Mouse (Mus musculus) limb, embryonic 13.5 days (tissue): ENCODE measurements around the gene Anapc2. TPM values are rescaled to one million over a fixed set of nuclear protein-coding genes. Genes with fewer than 3 reads are reported as not detected.

Experiments
- ATAC-seq: fragments of 200-750 bp; cut with Nextera tagmentation; 2 replicates; pipeline ENCODE4 v1.8.0; 2017; ENCODE audit warnings: low read depth, moderate number of reproducible peaks, moderate TSS enrichment; ENCODE audit not compliant: low FRiP score
- H3K27ac ChIP-seq: fragments of 300-500 bp; sonication (generic); 2 replicates; pipeline ENCODE4 v1.5.1; 2015; ENCODE audit warnings: inconsistent platforms, mild to moderate bottlenecking, moderate library complexity
- H3K27me3 ChIP-seq: fragments of 300-500 bp; sonication (generic); 2 replicates; pipeline ENCODE4 v1.6.1; 2015; ENCODE audit warnings: mild to moderate bottlenecking, inconsistent platforms
- H3K36me3 ChIP-seq: fragments of 300-500 bp; sonication (generic); 2 replicates; pipeline ENCODE4 v1.6.1; 2015; ENCODE audit warnings: inconsistent platforms, mild to moderate bottlenecking, moderate library complexity
- H3K4me1 ChIP-seq: fragments of 300-500 bp; sonication (generic); 2 replicates; pipeline ENCODE4 v1.6.1; 2015; ENCODE audit warnings: inconsistent platforms
- H3K4me2 ChIP-seq: fragments of 300-500 bp; sonication (generic); replicated peaks from 2 replicates; pipeline ENCODE4 v1.6.1; 2015; ENCODE audit warnings: inconsistent platforms, mild to moderate bottlenecking, moderate library complexity
- H3K4me3 ChIP-seq: fragments of 300-500 bp; sonication (generic); 2 replicates; pipeline ENCODE4 v1.5.1; 2015; ENCODE audit warnings: moderate library complexity, mild to moderate bottlenecking, inconsistent platforms
- H3K9ac ChIP-seq: fragments of 300-500 bp; sonication (generic); 2 replicates; pipeline ENCODE4 v1.6.1; 2015; ENCODE audit warnings: mild to moderate bottlenecking, inconsistent platforms
- H3K9me3 ChIP-seq: fragments of 300-500 bp; sonication (generic); 2 replicates; pipeline ENCODE4 v1.6.1; 2016; ENCODE audit warnings: inconsistent platforms
- WGBS: fragments of 180-500 bp; shearing (Covaris S2); methylation state at CpG from one replicate; pipeline ENCODE4 v1.1.7; 2015; 5-methylcytosine and 5-hydroxymethylcytosine counted together
- polyA plus RNA-seq: library from polyadenylated mRNA; unstranded; fragments of >200 nt; fragmentation: Nextera tagmentation; extraction: Ambion mirVana; gene quantifications from 2 replicates; pipeline ENCODE4 v1.2.1, GENCODE M21; 2015

The Anapc2 gene
- polyA plus RNA-seq, 1 experiment from 2014 or later: 154 TPM

- H3K36me3 ChIP-seq: peaks cover 50% of the 10 kb centered on the region
- no peak overlapping the region for H3K4me3 ChIP-seq
- H3K9me3 ChIP-seq: no peaks in the 10 kb centered on the region
- H3K27ac ChIP-seq: no peak overlapping the region
- no peak for ATAC-seq
- no peak overlapping the region for H3K9ac ChIP-seq
- peaks cover 55% of the 10 kb centered on the region for H3K27me3 ChIP-seq
- 72% methylated on average over 1 of the region's 1 CpGs for WGBS
- no peak overlapping the region for H3K4me2 ChIP-seq
- peaks cover 16% of the 10 kb centered on the region; the same call in 1 of the 2 replicates for H3K4me1 ChIP-seq
These were observed 14.0 kb downstream of the Anapc2 start for GRCm38 (mm10) chr2:25286314-25286713.

DNA sequence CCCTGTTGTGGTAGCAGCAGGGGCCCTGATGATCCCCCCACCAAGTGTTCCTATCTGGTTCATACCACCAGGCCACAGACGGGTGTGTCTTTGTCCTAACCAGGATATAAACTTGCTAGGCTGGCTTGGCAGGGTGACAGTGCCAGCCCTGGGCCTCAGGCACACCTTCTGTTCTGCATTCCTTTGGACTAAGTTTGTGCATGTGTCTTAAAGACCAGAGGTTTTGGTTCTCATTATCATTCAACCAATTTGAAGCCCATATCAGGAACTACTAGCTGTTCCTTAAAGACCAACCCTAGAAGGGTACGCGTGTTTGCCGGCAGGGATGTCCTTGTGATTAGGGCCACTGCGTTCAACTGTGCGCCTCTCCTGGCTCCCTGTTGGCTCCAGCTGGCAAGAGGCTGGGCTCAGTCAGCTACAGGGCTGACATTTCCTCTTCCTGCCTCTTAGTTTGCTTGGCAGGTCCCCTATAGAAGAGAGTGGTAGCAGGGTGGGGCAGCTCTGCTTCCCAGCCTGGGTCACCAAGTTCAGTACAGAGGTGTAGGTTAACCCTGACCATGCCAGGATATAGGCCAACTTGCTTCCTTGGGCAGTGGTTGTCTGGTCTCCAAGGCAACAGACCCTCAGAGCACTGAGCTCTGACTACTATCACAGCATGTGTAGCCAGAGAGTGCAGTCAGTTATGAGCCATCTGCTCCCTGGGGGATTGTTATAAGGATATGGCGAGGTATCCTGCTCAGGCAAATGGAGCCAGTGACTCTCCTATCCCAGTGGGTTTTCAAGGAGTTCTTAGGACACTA, 14.8 kb downstream of the Anapc2 start:
- peaks cover 62% of the 10 kb centered on the region for H3K27me3 ChIP-seq
- H3K27ac ChIP-seq: no peak overlapping the region
- WGBS: 51% methylated on average over 7 of the region's 7 CpGs
- H3K4me2 ChIP-seq: no peak overlapping the region
- H3K36me3 ChIP-seq: peaks cover 45% of the 10 kb centered on the region
- H3K4me3 ChIP-seq: no peak overlapping the region
- H3K9ac ChIP-seq: no peak overlapping the region
- peaks cover 18% of the 10 kb centered on the region for H3K4me1 ChIP-seq
- H3K9me3 ChIP-seq: no peaks in the 10 kb centered on the region
- ATAC-seq: no peak

DNA sequence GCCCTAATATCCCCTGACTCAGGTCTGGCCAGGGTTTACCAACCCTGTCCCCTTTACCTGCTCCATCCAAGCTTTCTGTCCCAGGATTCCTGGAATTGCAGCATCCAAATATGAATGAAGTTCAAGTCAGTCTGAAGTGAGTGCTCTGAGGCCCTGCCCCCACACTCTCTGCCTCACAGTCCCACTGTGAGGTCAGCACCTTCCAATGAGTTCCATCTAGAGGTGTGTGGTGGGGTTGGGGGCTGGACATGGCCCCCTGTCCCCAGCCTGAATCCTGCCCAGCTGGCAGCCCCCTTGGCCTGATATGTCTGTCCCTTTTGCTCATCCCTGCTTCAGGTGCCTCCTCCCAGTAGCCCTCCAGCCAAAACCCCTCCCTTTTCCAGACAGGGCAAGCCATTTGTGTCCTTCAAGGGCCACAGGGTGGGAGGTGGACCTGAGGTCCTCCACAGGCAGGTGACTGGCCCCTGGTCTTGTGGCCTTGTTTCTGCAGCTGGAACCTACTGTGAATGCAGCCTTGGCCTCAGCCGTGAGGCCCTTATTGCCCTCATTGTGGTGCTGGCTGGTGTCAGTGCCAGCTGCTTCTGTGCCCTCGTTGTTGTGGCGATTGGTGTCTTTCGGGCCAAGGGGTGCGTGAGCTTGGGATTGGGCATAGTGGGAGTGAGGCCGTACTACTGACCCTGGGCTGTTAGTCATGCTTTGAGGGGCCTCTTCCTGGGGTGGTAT, 15.8 kb downstream of the Anapc2 start, which contains the start of gene Tmem210:
Tmem210 (plus strand) TSS at position 219 of the 723 bp plus-strand sequence.
- Histone ChIP-seq H3K4me3 (no peak within 1 kb of the TSS), H3K9me3 (no peaks in the 10 kb centered on the region), H3K27me3 (peaks cover 73% of the 10 kb centered on the region), H3K36me3 (peaks cover 35% of the 10 kb centered on the region), H3K27ac (no peak within 1 kb of the TSS), H3K9ac (no peak within 1 kb of the TSS), H3K4me1 (peaks cover 24% of the 10 kb centered on the region), H3K4me2 (no peak within 1 kb of the TSS)
- WGBS: 88% methylated on average over 6 of the region's 6 CpGs
- no peak for ATAC-seq

DNA sequence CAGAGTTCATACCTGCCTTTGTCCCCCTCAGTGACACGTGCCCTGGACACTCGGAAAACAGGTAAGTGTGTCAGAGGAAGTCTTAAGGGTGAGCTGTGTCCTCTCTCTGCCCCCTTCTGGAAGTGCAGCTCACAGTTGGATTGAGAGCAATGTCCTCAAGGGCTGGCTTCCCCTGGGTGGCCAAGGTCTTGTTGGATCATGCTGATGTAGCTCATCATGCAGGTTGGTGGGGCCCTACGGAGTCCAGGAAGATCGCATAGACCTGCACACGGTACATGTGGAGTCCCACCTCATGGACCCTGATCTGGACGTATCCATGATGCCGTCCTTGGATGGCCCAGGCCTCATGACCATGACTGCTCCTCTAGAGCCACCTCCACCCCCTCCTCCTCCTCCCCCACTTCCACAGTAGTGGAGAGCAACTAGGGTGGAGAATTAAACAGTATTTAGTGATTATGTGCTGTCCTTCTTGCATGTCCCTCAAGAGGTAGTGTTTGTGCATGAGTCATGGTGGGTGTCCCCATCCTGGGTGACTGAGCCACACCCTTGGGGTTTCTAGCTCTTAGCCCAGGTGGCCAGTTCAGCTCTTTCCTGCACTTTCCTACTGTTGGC, 16.6 kb downstream of the Anapc2 start:
- ATAC-seq: no peak
- H3K36me3 ChIP-seq: peaks cover 27% of the 10 kb centered on the region
- no peaks in the 10 kb centered on the region for H3K9me3 ChIP-seq
- H3K27ac ChIP-seq: no peak overlapping the region
- no peak overlapping the region for H3K9ac ChIP-seq
- H3K27me3 ChIP-seq: peaks cover 80% of the 10 kb centered on the region
- no peak overlapping the region for H3K4me3 ChIP-seq
- no peak overlapping the region for H3K4me2 ChIP-seq
- peaks cover 24% of the 10 kb centered on the region for H3K4me1 ChIP-seq
- WGBS: 84% methylated on average over 7 of the region's 7 CpGs

DNA sequence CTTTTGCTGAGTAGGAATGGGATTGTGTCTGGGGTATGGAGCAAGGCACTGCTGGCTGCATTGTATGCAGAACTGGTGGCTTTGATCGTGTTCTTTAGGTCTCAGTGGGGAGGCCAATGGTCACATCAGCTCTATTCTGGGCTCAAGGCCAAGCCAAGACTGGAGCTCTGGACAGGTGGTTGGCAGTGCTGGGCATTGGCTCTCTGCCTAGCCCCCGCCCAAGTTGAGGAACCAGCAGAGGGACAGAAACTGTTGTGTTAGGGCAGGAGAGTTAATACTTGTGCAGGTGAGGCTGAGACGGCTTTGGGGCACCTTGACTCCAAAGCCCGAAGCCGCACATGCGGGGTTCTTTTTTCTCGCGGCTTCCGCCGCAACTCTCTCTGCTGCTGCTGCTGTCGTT, 17.4 kb downstream of the Anapc2 start, which contains the start of gene Lrrc26:
Lrrc26 (plus strand) TSS at position 265 of the 400 bp plus-strand sequence.
- H3K4me3 ChIP-seq: peak within 1 kb of the TSS; percentile 24
- H3K36me3 ChIP-seq: peaks cover 19% of the 10 kb centered on the region
- peak within 1 kb of the TSS; percentile 47 for H3K4me2 ChIP-seq
- H3K4me1 ChIP-seq: peaks cover 24% of the 10 kb centered on the region
- H3K9me3 ChIP-seq: no peaks in the 10 kb centered on the region
- 11% methylated on average over 11 of the region's 11 CpGs for WGBS
- no peak within 1 kb of the TSS for H3K9ac ChIP-seq
- no peak within 1 kb of the TSS for H3K27ac ChIP-seq
- no peak for ATAC-seq
- peaks cover 88% of the 10 kb centered on the region for H3K27me3 ChIP-seq

- Histone ChIP-seq H3K27ac (no peak overlapping the region), H3K9ac (no peak overlapping the region), H3K4me1 (peaks cover 24% of the 10 kb centered on the region), H3K4me3 (peak overlapping the region; percentile 24), H3K4me2 (peak overlapping the region; percentile 47), H3K36me3 (peaks cover 13% of the 10 kb centered on the region), H3K9me3 (no peaks in the 10 kb centered on the region), H3K27me3 (peaks cover 95% of the 10 kb centered on the region)
- ATAC-seq: no peak
- WGBS: 2% methylated on average over 54 of the region's 54 CpGs
These were observed 18.0 kb downstream of the Anapc2 start for GRCm38 (mm10) chr2:25290101-25290815.

GRCm38 (mm10) chr2:25290816-25291130, 18.5 kb downstream of the Anapc2 start:
- no peak for ATAC-seq
- Histone ChIP-seq H3K4me1 (peaks cover 24% of the 10 kb centered on the region), H3K36me3 (peaks cover 8% of the 10 kb centered on the region), H3K27ac (no peak overlapping the region), H3K27me3 (peaks cover 100% of the 10 kb centered on the region), H3K9ac (no peak overlapping the region), H3K4me2 (peak overlapping the region; percentile 47), H3K4me3 (peak overlapping the region; percentile 24), H3K9me3 (no peaks in the 10 kb centered on the region)
- WGBS: 1% methylated on average over 18 of the region's 18 CpGs

- Histone ChIP-seq H3K4me1 (peaks cover 24% of the 10 kb centered on the region), H3K4me2 (peak overlapping the region; percentile 59), H3K27me3 (peaks cover 100% of the 10 kb centered on the region), H3K4me3 (peak overlapping the region; percentile 33), H3K36me3 (peaks cover 1% of the 10 kb centered on the region), H3K27ac (no peak overlapping the region), H3K9ac (no peak overlapping the region), H3K9me3 (no peaks in the 10 kb centered on the region)
- 7% methylated on average over 32 of the region's 32 CpGs for WGBS
- ATAC-seq: no peak
These were observed 19.1 kb downstream of the Anapc2 start for GRCm38 (mm10) chr2:25291184-25292053.

DNA sequence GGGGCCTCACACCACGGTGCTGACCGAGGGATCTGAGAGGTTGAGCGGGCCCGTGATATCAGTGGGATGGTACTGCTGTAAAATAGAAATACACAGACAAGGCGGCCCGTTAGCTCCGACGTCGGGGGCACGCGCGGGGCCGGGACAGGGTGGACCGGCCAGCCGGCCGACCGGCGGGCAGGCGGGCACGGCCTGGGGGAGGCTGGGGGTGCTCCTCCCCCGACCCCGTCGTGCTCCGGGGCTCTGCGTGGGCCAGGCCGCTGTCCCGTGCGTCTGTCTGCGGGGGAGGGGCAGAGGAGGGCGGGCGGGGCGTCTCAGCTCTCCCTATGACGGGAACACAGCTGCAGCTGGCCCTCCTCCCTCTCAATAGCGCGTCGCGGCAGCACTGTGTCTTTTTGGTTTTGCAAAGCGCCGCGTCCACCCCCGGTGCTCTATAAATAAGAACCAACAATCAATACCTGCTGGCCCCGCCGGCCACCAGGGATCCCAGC, 19.8 kb downstream of the Anapc2 start:
- Histone ChIP-seq H3K36me3 (no peaks in the 10 kb centered on the region), H3K27ac (no peak overlapping the region), H3K4me1 (peaks cover 24% of the 10 kb centered on the region), H3K9ac (peak overlapping the region; percentile 48; the same call in 1 of the 2 replicates), H3K4me2 (peak overlapping the region; percentile 59), H3K4me3 (peak overlapping the region; percentile 33), H3K27me3 (peaks cover 100% of the 10 kb centered on the region), H3K9me3 (no peaks in the 10 kb centered on the region)
- 9% methylated on average over 37 of the region's 43 CpGs for WGBS
- peak; percentile 42; the same call in 1 of the 2 replicates for ATAC-seq

DNA sequence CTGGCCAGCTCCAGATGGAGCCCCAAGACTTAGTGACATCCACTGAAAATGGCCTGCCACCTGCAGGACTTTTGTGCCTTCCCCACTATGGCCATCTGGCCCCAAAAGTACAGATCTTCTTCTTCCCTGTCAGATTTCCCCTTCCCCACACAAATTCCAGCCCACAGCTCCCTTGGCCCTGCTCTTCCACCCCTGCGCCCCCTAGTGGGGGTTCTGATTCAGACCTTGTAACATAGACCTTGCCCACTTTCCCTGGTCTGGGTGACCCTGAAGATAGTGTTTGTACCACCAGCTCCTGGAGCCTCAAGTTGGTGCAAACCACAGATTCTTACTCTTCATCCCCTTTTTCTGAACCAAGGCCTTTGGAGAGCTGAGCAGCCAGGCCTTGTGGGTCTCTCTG, 20.6 kb downstream of the Anapc2 start:
- H3K27ac ChIP-seq: no peak overlapping the region
- 0 out of 2 replicates have a peak overlapping the region, but pooled peaks have one; percentile 13 for H3K9ac ChIP-seq
- H3K36me3 ChIP-seq: no peaks in the 10 kb centered on the region
- H3K4me1 ChIP-seq: peaks cover 24% of the 10 kb centered on the region
- H3K9me3 ChIP-seq: no peaks in the 10 kb centered on the region
- no peak overlapping the region; the same call in 1 of the 2 replicates for H3K4me3 ChIP-seq
- no peak for ATAC-seq
- WGBS: 0% methylated on average over 1 of the region's 1 CpGs
- H3K4me2 ChIP-seq: peak overlapping the region; percentile 59
- peaks cover 99% of the 10 kb centered on the region for H3K27me3 ChIP-seq

- H3K27me3 ChIP-seq: peaks cover 95% of the 10 kb centered on the region
- WGBS: 72% methylated on average over 9 of the region's 9 CpGs
- no peak overlapping the region for H3K9ac ChIP-seq
- no peak for ATAC-seq
- H3K4me1 ChIP-seq: peaks cover 24% of the 10 kb centered on the region
- H3K4me3 ChIP-seq: no peak overlapping the region
- H3K36me3 ChIP-seq: no peaks in the 10 kb centered on the region
- no peak overlapping the region for H3K27ac ChIP-seq
- H3K4me2 ChIP-seq: no peak overlapping the region
- no peaks in the 10 kb centered on the region for H3K9me3 ChIP-seq
These were observed 21.4 kb downstream of the Anapc2 start for GRCm38 (mm10) chr2:25293706-25294105.
